In genomic region chr9:63066384-63067053, GRCm38 (mm10) we compare ENCODE assay signal across 29 mouse cellular contexts.
A peak's percentile ranks its signal among the peaks of the same experiment; 100 is the strongest.
DNase-seq lines count a peak whose midpoint lies in the region; ATAC-seq and TF ChIP-seq lines count a peak whose summit lies in the region.
"Had no signal": no experiment of that assay in that cellular context is flagged by ENCODE, and none has a peak within 500 bp of the region (broad histone marks: within the 10 kb centered on the region; RNA-seq: fewer than 3 reads in every experiment).

No protein-coding gene starts in this region.

- peaks cover 15% of the 10 kb centered on the region for H3K9me3 ChIP-seq in limb, embryonic 13.5 days
- H3K9me3 ChIP-seq in limb, embryonic 10.5 days (replicated peaks): no peaks in the 10 kb centered on the region
- H3K9me3 ChIP-seq: intestine, embryonic 15.5 days had no signal

- TF ChIP-seq POLR2A in myocyte (IDR thresholded peaks at IDR 0.05; ENCODE audit: insufficient read length, low read depth): no peak

- H3K36me3 ChIP-seq in limb, embryonic 13.5 days: no peaks in the 10 kb centered on the region
- H3K36me3 ChIP-seq in limb, embryonic 10.5 days: no peaks in the 10 kb centered on the region
- no peaks in the 10 kb centered on the region for H3K36me3 ChIP-seq in myocyte (ENCODE audit: control insufficient read depth, insufficient read depth)
- H3K36me3 ChIP-seq: embryonic facial prominence, embryonic 12.5 days; forebrain, embryonic 12.5 days; forebrain, embryonic 15.5 days; G1E; heart, embryonic 15.5 days; hindbrain, embryonic 10.5 days; intestine, embryonic 15.5 days had no signal

- no peaks in the 10 kb centered on the region for H3K27me3 ChIP-seq in limb, embryonic 13.5 days
- H3K27me3 ChIP-seq in limb, embryonic 10.5 days (ENCODE audit: low read depth, poor library complexity, severe bottlenecking): no peaks in the 10 kb centered on the region
- H3K27me3 ChIP-seq in myocyte (ENCODE audit: control insufficient read depth, insufficient read depth, insufficient read length): no peaks in the 10 kb centered on the region
- H3K27me3 ChIP-seq: CH12.LX; embryonic facial prominence, embryonic 12.5 days; forebrain, embryonic 12.5 days; forebrain, embryonic 15.5 days; heart, embryonic 12.5 days; heart, embryonic 15.5 days; hindbrain, embryonic 13.5 days; intestine, embryonic 15.5 days; Patski had no signal

- peak overlapping the region; percentile 69; the same call in 1 of the 2 replicates for H3K27ac ChIP-seq in limb, embryonic 13.5 days
- no peak overlapping the region for H3K27ac ChIP-seq in limb, embryonic 10.5 days
- H3K27ac ChIP-seq: embryonic facial prominence, embryonic 12.5 days; forebrain, embryonic 12.5 days; forebrain, embryonic 15.5 days; heart, adult 2 months; heart, embryonic 15.5 days; hindbrain, embryonic 10.5 days; hindbrain, embryonic 13.5 days; intestine, embryonic 15.5 days had no signal

- no peak overlapping the region for H3ac ChIP-seq in myocyte (ENCODE audit: control insufficient read depth, insufficient read length)

- peaks cover 22% of the 10 kb centered on the region for H3K4me1 ChIP-seq in limb, embryonic 13.5 days
- H3K4me1 ChIP-seq in limb, embryonic 10.5 days: peaks cover 31% of the 10 kb centered on the region
- H3K4me1 ChIP-seq: intestine, embryonic 15.5 days had no signal

- peak; percentile 14 for DNase-seq in adrenal gland, postnatal 14 days
- DNase-seq in adrenal gland, adult 18-20 months (ENCODE audit: low spot score in 2 of 2): no peak
- no peak for DNase-seq in limb, embryonic 10.5 days (ENCODE audit: low spot score)
- no peak for DNase-seq in gastrocnemius, postnatal 4 days (ENCODE audit: low spot score in 2 of 2)
- DNase-seq: adrenal gland, adult 8-10 months; adrenal gland, postnatal 36 days; B cell, adult 2 months; cerebellum, adult 18-20 months; cerebellum, adult 9-10 months; cerebellum, postnatal 14 days; gastrocnemius, postnatal 25 days; heart, adult 2 months; heart, postnatal 10 days; heart, postnatal 36 days had no signal

- H3K9ac ChIP-seq in limb, embryonic 13.5 days: no peak overlapping the region
- H3K9ac ChIP-seq: embryonic facial prominence, embryonic 12.5 days; forebrain, embryonic 12.5 days; forebrain, embryonic 15.5 days; heart, embryonic 12.5 days; heart, embryonic 15.5 days; hindbrain, embryonic 13.5 days; intestine, embryonic 15.5 days had no signal

- ATAC-seq in limb, embryonic 13.5 days (ENCODE audit: low FRiP score, low read depth): no peak
- ATAC-seq: forebrain, embryonic 15.5 days; hindbrain, embryonic 16.5 days; intestine, embryonic 15.5 days; Patski had no signal

- no peak overlapping the region for H3K4me3 ChIP-seq in limb, embryonic 13.5 days
- H3K4me3 ChIP-seq in limb, embryonic 10.5 days: no peak overlapping the region
- H3K4me3 ChIP-seq in myocyte: no peak overlapping the region
- H3K4me3 ChIP-seq: embryonic facial prominence, embryonic 12.5 days; erythroblast, embryonic 14.5 days; forebrain, embryonic 12.5 days; forebrain, embryonic 15.5 days; heart, adult 2 months; heart, embryonic 12.5 days; heart, embryonic 15.5 days; hindbrain, embryonic 10.5 days; hindbrain, embryonic 13.5 days; intestine, embryonic 15.5 days had no signal

- H3K79me2 ChIP-seq in myocyte (ENCODE audit: control insufficient read depth, insufficient read depth): no peaks in the 10 kb centered on the region

- 69% methylated on average over 10 of the region's 10 CpGs for WGBS in limb, embryonic 13.5 days
- 81% methylated on average over 10 of the region's 10 CpGs for WGBS in limb, embryonic 10.5 days

- H3K4me2 ChIP-seq in limb, embryonic 13.5 days (replicated peaks): no peak overlapping the region
- H3K4me2 ChIP-seq in myocyte (ENCODE audit: low read depth): no peak overlapping the region
- H3K4me2 ChIP-seq: embryonic facial prominence, embryonic 12.5 days; forebrain, embryonic 12.5 days; forebrain, embryonic 15.5 days; heart, embryonic 12.5 days; heart, embryonic 15.5 days; hindbrain, embryonic 13.5 days; intestine, embryonic 15.5 days had no signal

TF ChIP-seq in myocyte, 11 proteins besides CTCF, POLR2A, EP300 and RAD21:
- TF ChIP-seq E2F4 (IDR thresholded peaks at IDR 0.05; ENCODE audit: insufficient read depth) (no peak), POLR2AphosphoS2 (IDR thresholded peaks at IDR 0.05; ENCODE audit: insufficient read length, low read depth) (no peak), MYOD1 (IDR thresholded peaks at IDR 0.05; ENCODE audit: control insufficient read depth in 1 of 3, insufficient read length in 2 of 3, low read depth in 2 of 3) (peak in 2 of 3 experiments; percentile 51 to 72), MYOG (IDR thresholded peaks at IDR 0.05; ENCODE audit: control insufficient read depth in 1 of 3, insufficient read depth in 1 of 3, insufficient read length in 2 of 3, low read depth in 2 of 3) (peak in 1 of 3 experiments; percentile 8)
